Mouse (Mus musculus) MEL (cell line): ENCODE measurements around the gene Slc16a11. TPM values are rescaled to one million over a fixed set of nuclear protein-coding genes. Genes with fewer than 3 reads are reported as not detected.

Experiments used
- DNase-seq: peaks from one replicate; pipeline ENCODE4 v3.0.0; 2011; ENCODE audit warnings: low read depth, low spot score
- H3K27ac ChIP-seq: 2 replicates; pipeline ENCODE4 v1.5.1; 2012; ENCODE audit warnings: low read depth, mild to moderate bottlenecking, control low read depth, low read length, moderate library complexity; ENCODE audit not compliant: control insufficient read depth
- H3K27me3 ChIP-seq, 2 experiments: fragments of 150-350 bp in 1 of 2; sonication (generic) in 1 of 2; 2 replicates each; pipeline ENCODE4 v1.6.1; 2012; ENCODE audit warnings: low read length in 2 of 2, mild to moderate bottlenecking in 2 of 2, improper control_type of control experiment in 1 of 2, moderate library complexity in 1 of 2; ENCODE audit not compliant: insufficient read depth in 2 of 2, control insufficient read depth in 1 of 2
- H3K36me3 ChIP-seq, 2 experiments: 2 replicates each; pipeline ENCODE4 v1.6.1; 2012 to 2014; ENCODE audit warnings: low read length in 2 of 2, improper control_type of control experiment in 1 of 2, inconsistent platforms in 1 of 2, mild to moderate bottlenecking in 1 of 2; ENCODE audit not compliant: insufficient read depth in 2 of 2, control insufficient read depth in 1 of 2
- H3K4me1 ChIP-seq, 2 experiments: fragments of 150-350 bp in 1 of 2; sonication (generic) in 1 of 2; 2 replicates each; pipeline ENCODE4 v1.6.1; 2012; ENCODE audit warnings: low read length in 2 of 2, improper control_type of control experiment in 1 of 2, mild to moderate bottlenecking in 1 of 2; ENCODE audit not compliant: insufficient read depth in 2 of 2, control insufficient read depth in 1 of 2
- H3K4me3 ChIP-seq, 2 experiments: fragments of 150-350 bp in 1 of 2; sonication (generic) in 1 of 2; 2 replicates each; pipeline ENCODE4 v1.5.1; 2012; ENCODE audit warnings: low read depth in 2 of 2, low read length in 2 of 2, mild to moderate bottlenecking in 2 of 2, moderate library complexity in 2 of 2, control low read depth in 1 of 2, improper control_type of control experiment in 1 of 2; ENCODE audit not compliant: control insufficient read depth in 1 of 2, insufficient read depth in 1 of 2
- H3K79me2 ChIP-seq: 2 replicates; pipeline ENCODE4 v1.6.1; 2012; ENCODE audit warnings: mild to moderate bottlenecking, low read length, moderate library complexity; ENCODE audit not compliant: control insufficient read depth, poor library complexity, insufficient read depth
- H3K9ac ChIP-seq: 2 replicates; pipeline ENCODE4 v1.6.1; 2012; ENCODE audit warnings: low read depth, mild to moderate bottlenecking, control low read depth, low read length, moderate library complexity; ENCODE audit not compliant: control insufficient read depth, poor library complexity, severe bottlenecking
- H3K9me3 ChIP-seq: fragments of 150-350 bp; sonication (generic); replicated peaks from 2 replicates; pipeline ENCODE4 v1.6.1; 2012; ENCODE audit warnings: mild to moderate bottlenecking, low read length, improper control_type of control experiment, moderate library complexity; ENCODE audit not compliant: insufficient read depth
- BHLHE40 ChIP-seq: IDR thresholded peaks from 2 replicates; pipeline ENCODE4 v1.6.1; 2012; ENCODE audit warnings: low read depth, mild to moderate bottlenecking, inconsistent platforms, low read length, improper control_type of control experiment, borderline replicate concordance
- CTCF ChIP-seq, 3 experiments: IDR thresholded peaks in 2 of 3; conservative IDR thresholded peaks in 1 of 3; 2 replicates each; pipeline ENCODE4 v1.5.1; 2011 to 2012; ENCODE audit warnings: low read length in 3 of 3, low read depth in 2 of 3, mild to moderate bottlenecking in 2 of 3, improper control_type of control experiment in 1 of 3, inconsistent platforms in 1 of 3, mixed read lengths in 1 of 3, moderate library complexity in 1 of 3; ENCODE audit not compliant: control insufficient read depth in 1 of 3, insufficient read depth in 1 of 3, poor library complexity in 1 of 3, severe bottlenecking in 1 of 3
- EP300 ChIP-seq, 2 experiments: IDR thresholded peaks; 2 replicates each; pipeline ENCODE4 v1.6.1; 2011; ENCODE audit warnings: improper control_type of control experiment in 2 of 2, low read length in 2 of 2, low read depth in 1 of 2, mild to moderate bottlenecking in 1 of 2
- KAT2A ChIP-seq: conservative IDR thresholded peaks from 2 replicates; pipeline ENCODE4 v1.6.1; 2012; ENCODE audit warnings: low read depth, low read length, improper control_type of control experiment, inconsistent platforms
- MAFK ChIP-seq: IDR thresholded peaks from 2 replicates; pipeline ENCODE4 v1.6.1; 2011; ENCODE audit warnings: low read depth, mild to moderate bottlenecking, low read length, improper control_type of control experiment, borderline replicate concordance
- MAX ChIP-seq: IDR thresholded peaks from 2 replicates; pipeline ENCODE4 v1.6.1; 2011; ENCODE audit warnings: low read length, improper control_type of control experiment
- MEF2A ChIP-seq: IDR thresholded peaks from 2 replicates; pipeline ENCODE4 v1.6.1; 2014; ENCODE audit warnings: low read depth, mild to moderate bottlenecking, inconsistent platforms, low read length, improper control_type of control experiment; ENCODE audit not compliant: poor library complexity, insufficient replicate concordance, severe bottlenecking; ENCODE audit errors: extremely low read depth
- NRF1 ChIP-seq: IDR thresholded peaks from 2 replicates; pipeline ENCODE4 v1.6.1; 2014; ENCODE audit warnings: low read depth, mild to moderate bottlenecking, inconsistent platforms, low read length, improper control_type of control experiment, moderate library complexity; ENCODE audit not compliant: poor library complexity, insufficient read depth, severe bottlenecking
- POLR2A ChIP-seq, 2 experiments: IDR thresholded peaks; 2 replicates each; pipeline ENCODE4 v1.6.1; 2011 to 2012; ENCODE audit warnings: low read length in 2 of 2, mild to moderate bottlenecking in 2 of 2, control low read depth in 1 of 2, improper control_type of control experiment in 1 of 2, low read depth in 1 of 2, moderate library complexity in 1 of 2; ENCODE audit not compliant: control insufficient read depth in 1 of 2, insufficient read depth in 1 of 2, poor library complexity in 1 of 2
- POLR2AphosphoS2 ChIP-seq: IDR thresholded peaks from 2 replicates; pipeline ENCODE4 v1.6.1; 2011; ENCODE audit warnings: low read length, improper control_type of control experiment
- RAD21 ChIP-seq: IDR thresholded peaks from 2 replicates; pipeline ENCODE4 v1.6.1; 2011; ENCODE audit warnings: mild to moderate bottlenecking, low read depth, low read length, improper control_type of control experiment
- RCOR1 ChIP-seq: IDR thresholded peaks from 2 replicates; pipeline ENCODE4 v1.6.1; 2012; ENCODE audit warnings: low read depth, mild to moderate bottlenecking, inconsistent platforms, low read length, improper control_type of control experiment
- TBP ChIP-seq: IDR thresholded peaks from 2 replicates; pipeline ENCODE4 v1.8.0; 2011; ENCODE audit warnings: low read depth, low read length, improper control_type of control experiment
- UBTF ChIP-seq: IDR thresholded peaks from 2 replicates; pipeline ENCODE4 v1.6.1; 2012; ENCODE audit warnings: low read depth, mild to moderate bottlenecking, inconsistent platforms, low read length, improper control_type of control experiment, moderate library complexity, borderline replicate concordance; ENCODE audit not compliant: insufficient read depth
- USF1 ChIP-seq: IDR thresholded peaks from 2 replicates; pipeline ENCODE4 v1.6.1; 2014; ENCODE audit warnings: low read depth, mild to moderate bottlenecking, inconsistent platforms, low read length, improper control_type of control experiment, moderate library complexity
- USF2 ChIP-seq, 2 experiments: IDR thresholded peaks; 2 replicates each; pipeline ENCODE4 v1.6.1; 2011 to 2012; ENCODE audit warnings: improper control_type of control experiment in 2 of 2, low read length in 2 of 2, borderline replicate concordance in 1 of 2, inconsistent platforms in 1 of 2, low read depth in 1 of 2, mild to moderate bottlenecking in 1 of 2; ENCODE audit not compliant: insufficient read depth in 1 of 2
- ZC3H11A ChIP-seq: IDR thresholded peaks from 2 replicates; pipeline ENCODE4 v1.6.1; 2012; ENCODE audit warnings: low read depth, mild to moderate bottlenecking, inconsistent platforms, low read length, improper control_type of control experiment
- ZKSCAN1 ChIP-seq: IDR thresholded peaks from 2 replicates; pipeline ENCODE4 v1.6.1; 2012; ENCODE audit warnings: low read depth, mild to moderate bottlenecking, inconsistent platforms, low read length, improper control_type of control experiment, moderate library complexity
- ZNF384 ChIP-seq: IDR thresholded peaks from 2 replicates; pipeline ENCODE4 v1.6.1; 2012; ENCODE audit warnings: low read depth, mild to moderate bottlenecking, inconsistent platforms, low read length, improper control_type of control experiment
- polyA plus RNA-seq, 2 experiments: library from polyadenylated mRNA; stranded (reverse) in 1 of 2; unstranded in 1 of 2; fragments of >175 nt in 1 of 2; fragments of >200 nt in 1 of 2; gene quantifications; 2 replicates each; pipeline versions ENCODE4 v1.2.1 to v1.2.4; 2012; ENCODE audit warnings: low replicate concordance in 2 of 2, low read depth in 1 of 2; ENCODE audit not compliant: insufficient read length in 2 of 2, insufficient read depth in 1 of 2, missing spikeins in 1 of 2
- total RNA-seq: library from RNA; depleted of rRNA; stranded (reverse); fragments of 300-350 nt; gene quantifications from 2 replicates; pipeline ENCODE4 v1.2.3, GENCODE M21; 2012

Slc16a11 gene
- total and polyA plus RNA-seq, 3 experiments = 0.31 to 1.2 TPM; not detected in 1

DNA sequence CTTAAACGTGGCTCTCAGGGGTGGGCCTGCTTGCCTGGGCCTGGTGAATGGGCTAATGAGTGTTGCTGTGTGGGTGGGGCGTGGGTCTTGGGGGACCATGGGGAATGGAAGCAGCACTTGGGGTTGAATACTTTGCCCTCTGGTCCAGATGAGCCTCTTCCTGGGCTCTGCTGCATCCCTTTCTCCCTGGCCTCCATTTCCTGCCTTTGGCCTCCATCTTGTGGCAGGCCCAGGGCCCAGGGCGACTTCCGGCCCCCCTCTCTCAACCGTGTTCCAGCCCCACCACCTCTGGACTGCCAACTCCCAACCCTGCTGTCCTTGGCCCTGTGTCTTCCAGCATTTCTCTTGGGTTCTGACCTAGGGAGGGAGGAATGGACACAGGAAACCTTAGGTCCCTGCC, 21.5 kb downstream of the Slc16a11 start:
- Histone ChIP-seq H3K9ac (no peak overlapping the region), H3K27ac (no peak overlapping the region), H3K79me2 (peaks cover 10% of the 10 kb centered on the region)

DNA sequence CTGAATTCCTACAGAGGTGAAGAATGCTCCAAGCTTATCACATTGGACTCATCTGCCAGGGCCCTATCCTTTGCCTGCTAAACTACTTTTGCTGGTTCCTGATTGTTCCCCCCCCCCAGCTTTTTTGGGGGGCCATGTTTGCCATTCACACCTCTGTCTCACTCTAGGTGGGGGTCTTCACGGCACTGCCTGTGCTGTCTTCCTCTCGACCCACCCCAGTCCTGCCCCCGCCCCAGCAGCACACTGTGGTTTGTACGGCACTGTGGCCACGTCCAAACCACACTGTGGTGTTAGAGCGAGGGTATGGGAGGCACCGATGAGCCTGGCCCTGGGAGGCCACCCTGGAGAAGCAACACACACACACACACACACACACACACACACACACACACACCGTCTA, 21.9 kb downstream of the Slc16a11 start:
- Histone ChIP-seq H3K79me2 (peaks cover 14% of the 10 kb centered on the region), H3K4me1 (peaks cover 0 to 11% of the 10 kb centered on the region in 2 experiments; a peak in 3 of 4 replicates), H3K27me3 (no peaks in the 10 kb centered on the region), H3K9me3 (no peaks in the 10 kb centered on the region), H3K27ac (no peak overlapping the region), H3K9ac (no peak overlapping the region), H3K4me3 (no peak overlapping the region), H3K36me3 (peaks cover 0 to 6% of the 10 kb centered on the region in 2 experiments; a peak in 2 of 4 replicates)
- DNase-seq = no peak
- TF ChIP-seq USF1 (no peak), ZNF384 (no peak), RAD21 (no peak), MEF2A (no peak), UBTF (no peak), KAT2A (no peak), CTCF (IDR thresholded peaks at IDR 0.05 in 2 of 3, conservative IDR thresholded peaks at IDR 0.05 in 1 of 3; ENCODE audit: control insufficient read depth in 1 of 3, insufficient read depth in 1 of 3, low read depth in 2 of 3, low read length in 3 of 3, poor library complexity in 1 of 3, severe bottlenecking in 1 of 3) (no peak), MAX (no peak), POLR2AphosphoS2 (no peak), USF2 (IDR thresholded peaks at IDR 0.05; ENCODE audit: borderline replicate concordance in 1 of 2, insufficient read depth in 1 of 2, low read depth in 1 of 2, low read length in 2 of 2) (no peak)

More for the DNA sequence above, 21.5 kb downstream of the Slc16a11 start:
- Histone ChIP-seq H3K4me1 (peaks cover 0 to 11% of the 10 kb centered on the region in 2 experiments; a peak in 3 of 4 replicates), H3K9me3 (no peaks in the 10 kb centered on the region), H3K27me3 (no peaks in the 10 kb centered on the region), H3K4me3 (no peak overlapping the region), H3K36me3 (peaks cover 0 to 6% of the 10 kb centered on the region in 2 experiments; a peak in 2 of 4 replicates)
- no peak for DNase-seq
- no peak for TF ChIP-seq USF2 (IDR thresholded peaks at IDR 0.05; ENCODE audit: borderline replicate concordance in 1 of 2, insufficient read depth in 1 of 2, low read depth in 1 of 2, low read length in 2 of 2)
- TF ChIP-seq POLR2AphosphoS2 = no peak
- no peak for TF ChIP-seq MAFK
- no peak for TF ChIP-seq TBP
- TF ChIP-seq ZC3H11A = no peak
- TF ChIP-seq ZKSCAN1 = no peak
- TF ChIP-seq EP300 (IDR thresholded peaks at IDR 0.05; ENCODE audit: low read depth in 1 of 2, low read length in 2 of 2) = no peak
- TF ChIP-seq RAD21 = no peak
- no peak for TF ChIP-seq USF1
- TF ChIP-seq CTCF (IDR thresholded peaks at IDR 0.05 in 2 of 3, conservative IDR thresholded peaks at IDR 0.05 in 1 of 3; ENCODE audit: control insufficient read depth in 1 of 3, insufficient read depth in 1 of 3, low read depth in 2 of 3, low read length in 3 of 3, poor library complexity in 1 of 3, severe bottlenecking in 1 of 3) = no peak
- no peak for TF ChIP-seq BHLHE40
- TF ChIP-seq MAX = no peak
- no peak for TF ChIP-seq NRF1
- TF ChIP-seq UBTF = no peak
- no peak for TF ChIP-seq RCOR1
- TF ChIP-seq POLR2A (IDR thresholded peaks at IDR 0.05; ENCODE audit: control insufficient read depth in 1 of 2, insufficient read depth in 1 of 2, low read depth in 1 of 2, low read length in 2 of 2, poor library complexity in 1 of 2) = no peak
